Mouse (Mus musculus) cerebellum, adult 18-20 months (tissue): ENCODE data around the gene Galc.
"Not testable (repeated sequence)": the region's sequence is repeated elsewhere in the genome, so short reads cannot be mapped to it uniquely, and the experiment has no call there.

Experiments
- DNase-seq, 2 experiments: peaks; one replicate each; pipeline ENCODE4 v3.0.0; 2021

Galc gene

GRCm38 (mm10) chr12:98252417-98252816 lies 6.8 kb downstream of the Galc start:
- no peak for DNase-seq

GRCm38 (mm10) chr12:98250327-98250726 lies 8.9 kb downstream of the Galc start:
- DNase-seq: no peak

DNA sequence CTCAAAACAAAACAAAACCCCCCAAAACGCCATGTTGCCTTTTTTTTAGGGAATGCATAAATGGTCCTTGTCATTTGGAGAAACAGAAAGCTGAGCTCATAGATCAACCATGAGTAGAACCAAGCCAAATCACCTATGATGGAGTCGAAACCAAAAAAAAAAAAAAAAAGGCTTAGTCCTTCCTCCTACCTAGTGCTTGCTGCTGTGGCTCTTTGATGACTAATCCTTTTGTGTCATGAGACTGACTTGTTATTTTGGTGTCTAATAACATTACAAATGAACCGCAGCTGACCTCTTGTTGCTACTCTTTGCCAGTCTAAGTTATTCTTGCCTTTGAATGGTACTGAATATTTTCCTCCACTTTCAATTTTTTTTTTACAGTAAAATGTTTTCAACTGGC lies 9.6 kb downstream of the Galc start:
- no peak for DNase-seq

DNA sequence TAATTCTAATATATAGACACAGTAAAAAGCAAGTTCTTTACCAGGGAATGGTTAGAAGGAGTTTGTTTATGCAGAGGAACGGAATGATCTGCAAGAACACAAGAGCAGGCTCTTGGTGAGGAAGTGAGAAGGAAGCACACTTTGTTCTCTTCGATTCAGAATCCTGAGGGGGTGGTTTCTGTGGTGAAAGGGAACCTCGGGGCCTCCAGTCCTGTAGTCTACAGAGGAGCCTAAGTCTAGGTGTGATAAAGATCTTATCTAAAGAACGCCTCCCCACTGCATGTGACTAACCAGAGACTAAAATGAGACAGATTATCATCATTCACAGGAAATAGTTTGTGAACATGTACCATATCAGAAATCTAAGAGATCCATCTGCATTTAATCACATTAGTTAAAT lies 12.4 kb downstream of the Galc start:
- DNase-seq: no peak

- DNase-seq: no peak
These were observed 14.4 kb downstream of the Galc start for GRCm38 (mm10) chr12:98244865-98245264.

DNA sequence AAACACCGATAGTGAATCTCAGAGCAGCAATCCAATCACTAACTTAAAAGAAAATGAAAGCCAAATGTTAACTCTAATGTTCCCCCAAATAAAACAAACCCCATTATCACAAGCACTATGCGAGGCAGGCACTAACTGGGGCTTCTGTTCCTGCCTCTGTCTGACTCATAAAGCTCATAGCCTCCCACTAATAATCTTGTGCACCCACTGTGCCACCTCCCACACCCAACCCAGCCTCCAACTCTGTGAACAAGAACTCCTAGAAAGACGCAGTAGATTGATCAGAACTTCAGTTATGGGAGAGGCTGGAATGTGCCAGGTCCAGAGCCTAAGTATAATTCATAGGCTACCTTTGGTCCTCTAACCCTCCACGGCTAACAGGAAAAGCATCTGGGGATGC lies 15.1 kb downstream of the Galc start:
- no peak for DNase-seq

DNA sequence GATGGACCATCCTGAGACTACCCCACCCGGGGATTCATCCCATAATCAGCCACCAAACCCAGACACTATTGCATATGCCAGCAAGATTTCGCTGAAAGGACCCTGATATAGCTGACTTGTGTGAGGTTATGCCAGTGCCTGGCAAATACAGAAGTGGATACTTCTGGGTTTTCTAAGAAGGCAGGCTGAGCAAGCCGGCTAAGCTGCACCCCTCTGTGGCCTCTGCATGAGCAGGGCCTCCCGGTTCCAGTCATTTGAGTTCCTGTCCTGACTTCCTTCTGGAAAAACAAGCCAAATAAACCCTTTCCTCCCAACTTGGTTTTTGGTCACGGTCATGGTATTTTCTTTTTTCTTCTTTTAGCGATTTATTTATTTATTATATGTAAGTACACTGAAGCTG lies 20.8 kb downstream of the Galc start:
- DNase-seq: not testable (repeated sequence)

GRCm38 (mm10) chr12:98227037-98227436 lies 32.2 kb downstream of the Galc start:
- no peak for DNase-seq

- DNase-seq: no peak
These were observed 36.0 kb downstream of the Galc start for GRCm38 (mm10) chr12:98223286-98223685.

- DNase-seq: no peak
These were observed 42.8 kb downstream of the Galc start for GRCm38 (mm10) chr12:98216432-98216831.

GRCm38 (mm10) chr12:98215512-98215911 lies 43.7 kb downstream of the Galc start:
- no peak for DNase-seq

DNA sequence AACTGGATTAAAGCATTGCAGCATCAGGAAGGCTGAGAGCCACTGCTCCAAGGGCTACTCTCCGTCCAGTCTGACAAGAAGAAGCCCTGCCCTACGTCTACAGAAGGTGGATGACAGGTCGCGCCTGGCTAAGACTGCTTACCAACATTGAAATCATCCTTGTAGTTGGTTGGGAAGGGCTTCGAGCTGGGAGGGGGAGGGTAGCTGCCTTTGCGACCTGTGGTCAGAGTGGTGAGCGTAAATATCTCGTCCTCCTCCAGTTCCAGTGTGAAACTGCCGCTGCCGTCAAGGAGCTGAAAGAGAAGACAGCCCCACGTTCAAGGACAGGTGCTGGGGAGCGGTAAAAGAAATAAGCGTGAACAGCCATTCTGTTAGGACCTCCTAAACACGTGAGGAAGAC lies 45.1 kb downstream of the Galc start:
- no peak for DNase-seq

- no peak for DNase-seq
These were observed 45.5 kb downstream of the Galc start for GRCm38 (mm10) chr12:98213791-98214190.

DNA sequence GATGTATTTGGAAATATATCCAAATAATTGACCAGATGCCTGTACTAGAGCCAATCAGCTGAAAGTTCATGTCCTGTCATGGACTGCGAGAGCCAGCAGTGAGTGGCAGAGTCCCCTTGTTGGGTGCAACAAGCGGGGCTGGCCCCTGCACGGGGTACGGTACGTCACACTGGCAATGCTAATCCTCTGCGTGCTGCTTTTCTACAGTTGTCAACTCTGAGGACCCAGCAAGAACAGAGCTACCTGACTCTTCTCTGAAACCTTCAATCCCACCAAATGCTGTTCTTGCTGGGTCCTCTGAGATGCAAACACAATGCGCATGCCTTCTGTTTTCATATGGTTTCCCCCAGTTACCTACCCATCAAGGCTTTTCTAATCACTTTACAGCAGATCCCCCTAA lies 45.9 kb downstream of the Galc start:
- no peak for DNase-seq

GRCm38 (mm10) chr12:98212457-98213175 lies 46.6 kb downstream of the Galc start:
- DNase-seq: peak; percentile 34 to 38

DNA sequence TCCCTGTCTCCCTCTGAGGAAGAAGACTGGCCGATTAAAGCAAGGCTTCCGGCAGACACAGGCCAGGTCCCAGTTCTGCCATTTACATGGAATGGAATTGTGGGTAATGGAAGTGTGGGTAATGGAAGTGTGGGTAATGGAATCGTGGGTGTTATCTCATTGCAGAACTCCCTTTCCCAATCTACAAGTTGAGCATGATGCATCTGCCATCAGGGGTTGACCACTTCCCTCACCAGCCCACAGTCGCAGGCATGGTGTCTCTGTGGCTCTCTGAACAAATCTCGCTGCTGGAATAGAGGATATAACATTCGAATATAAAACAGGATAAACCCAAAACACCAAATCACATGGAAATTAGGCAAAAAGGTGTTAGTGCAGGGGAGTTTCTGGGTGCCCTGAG lies 48.8 kb downstream of the Galc start:
- DNase-seq: no peak

DNA sequence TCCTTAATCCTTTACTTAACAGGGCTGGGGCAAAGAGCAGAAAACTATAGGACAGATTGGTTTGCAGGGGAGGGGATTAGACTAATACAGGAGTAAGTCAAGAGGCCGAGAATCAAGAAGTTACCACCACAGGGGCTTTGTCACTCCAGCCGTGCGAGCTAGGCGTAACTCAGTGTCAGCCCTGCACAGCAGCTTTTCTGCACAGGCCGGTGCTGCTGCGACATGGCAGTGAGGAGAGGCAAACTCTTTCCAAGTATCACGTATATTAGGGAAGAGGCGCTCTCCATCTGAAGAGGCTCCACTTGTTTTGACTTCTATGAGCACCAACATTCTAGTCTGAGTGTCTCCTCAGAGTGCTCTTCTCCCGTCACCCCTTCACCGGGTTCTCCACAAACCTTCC lies 51.2 kb downstream of the Galc start:
- no peak for DNase-seq

- no peak for DNase-seq
These were observed 53.7 kb downstream of the Galc start for GRCm38 (mm10) chr12:98205450-98206051.

- no peak for DNase-seq
These were observed 61.9 kb downstream of the Galc start for GRCm38 (mm10) chr12:98197401-98197800.

- DNase-seq: no peak
These were observed 69.1 kb downstream of the Galc start for GRCm38 (mm10) chr12:98190201-98190600.

- peak; percentile 6 to 12 for DNase-seq
These were observed 70.2 kb downstream of the Galc start for GRCm38 (mm10) chr12:98189096-98189495.

DNA sequence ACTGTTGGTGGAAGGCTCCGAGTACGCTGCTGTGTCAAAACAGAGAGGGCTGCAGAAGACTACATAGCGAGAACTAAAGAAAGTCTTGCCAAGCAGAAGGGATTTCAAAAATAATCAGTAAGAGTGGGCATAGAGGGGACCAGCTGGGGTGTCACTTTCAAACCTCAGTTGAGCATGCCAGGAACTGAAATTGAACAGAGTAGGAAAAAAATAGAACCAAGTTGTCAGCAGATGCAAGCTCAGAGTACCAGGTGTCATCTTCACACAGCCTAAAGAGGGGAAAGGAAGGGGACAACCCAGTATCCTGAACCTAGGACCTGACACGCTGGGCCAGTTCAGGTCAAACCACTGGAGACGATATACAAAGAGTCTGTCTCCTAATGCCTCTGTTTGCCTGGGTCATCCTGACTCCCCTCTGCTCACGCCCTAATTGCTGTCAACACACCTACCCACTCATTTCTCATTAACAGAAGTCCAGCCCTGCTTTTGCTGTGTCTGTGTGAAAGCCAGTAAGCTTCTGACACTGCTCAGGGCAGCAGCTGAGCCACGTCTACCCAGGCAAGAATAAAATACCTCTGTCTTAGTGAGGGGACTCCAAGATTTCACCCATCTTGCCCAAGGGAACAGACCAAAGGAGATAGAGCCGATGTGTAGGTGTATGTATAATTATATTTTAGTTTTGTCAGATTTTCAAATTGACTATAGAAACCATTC lies 71.9 kb downstream of the Galc start:
- no peak for DNase-seq

- peak; percentile 32 to 43 for DNase-seq
These were observed 77.5 kb downstream of the Galc start for GRCm38 (mm10) chr12:98181729-98182128.

GRCm38 (mm10) chr12:98180807-98181206 lies 78.5 kb downstream of the Galc start:
- peak; percentile 12 to 19 for DNase-seq
